Mouse (Mus musculus) effector memory CD4-positive, alpha-beta T cell, adult 5 months (primary cell): ENCODE data around the gene Stub1. TPM values are rescaled to one million over a fixed set of nuclear protein-coding genes. Genes with fewer than 3 reads are reported as not detected.

Experiments used
- polyA plus RNA-seq: library from polyadenylated mRNA; unstranded; fragments of 100-300 nt; shearing (Covaris generic); gene quantifications from one replicate; pipeline ENCODE4 v1.2.1, GENCODE M21; 2017

Gene Stub1
- polyA plus RNA-seq, result 126 TPM

GRCm38 (mm10) chr17:25833291-25833663, at the start of gene Stub1:
Stub1 (minus strand) TSS chr17:25833404.

GRCm38 (mm10) chr17:25880196-25880910, 47.1 kb upstream of the Stub1 start, which contains the start of gene Wfikkn1:
Wfikkn1 (minus strand) TSS chr17:25880858.

DNA sequence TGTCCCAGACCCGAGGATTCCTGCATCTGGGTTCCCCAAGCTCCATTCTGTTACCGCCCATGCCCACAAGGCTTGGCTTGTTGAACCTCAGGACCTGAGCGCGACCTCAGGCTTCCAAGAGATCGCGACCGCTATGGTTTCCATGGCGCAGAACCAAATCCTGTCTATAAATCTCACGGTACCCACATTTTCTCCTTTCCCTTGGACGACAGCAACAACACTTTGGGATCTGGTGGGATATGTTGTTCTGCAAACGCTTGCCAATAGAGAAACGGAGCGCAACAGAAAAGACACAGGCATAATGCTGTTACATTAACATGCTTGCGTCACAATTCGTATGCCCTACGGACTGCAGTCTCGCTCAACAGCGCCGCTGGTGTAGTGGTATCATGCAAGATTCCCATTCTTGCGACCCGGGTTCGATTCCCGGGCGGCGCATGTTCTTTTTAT, 41.5 kb upstream of the Stub1 start, which contains the start of gene Mettl26:
Gene Mettl26, plus strand, starts transcription at position 354 of the 450 bp plus-strand sequence.

GRCm38 (mm10) chr17:25868601-25869191, 35.5 kb upstream of the Stub1 start, which contains the start of gene Mcrip2:
Mcrip2 (minus strand) TSS chr17:25868764.

DNA sequence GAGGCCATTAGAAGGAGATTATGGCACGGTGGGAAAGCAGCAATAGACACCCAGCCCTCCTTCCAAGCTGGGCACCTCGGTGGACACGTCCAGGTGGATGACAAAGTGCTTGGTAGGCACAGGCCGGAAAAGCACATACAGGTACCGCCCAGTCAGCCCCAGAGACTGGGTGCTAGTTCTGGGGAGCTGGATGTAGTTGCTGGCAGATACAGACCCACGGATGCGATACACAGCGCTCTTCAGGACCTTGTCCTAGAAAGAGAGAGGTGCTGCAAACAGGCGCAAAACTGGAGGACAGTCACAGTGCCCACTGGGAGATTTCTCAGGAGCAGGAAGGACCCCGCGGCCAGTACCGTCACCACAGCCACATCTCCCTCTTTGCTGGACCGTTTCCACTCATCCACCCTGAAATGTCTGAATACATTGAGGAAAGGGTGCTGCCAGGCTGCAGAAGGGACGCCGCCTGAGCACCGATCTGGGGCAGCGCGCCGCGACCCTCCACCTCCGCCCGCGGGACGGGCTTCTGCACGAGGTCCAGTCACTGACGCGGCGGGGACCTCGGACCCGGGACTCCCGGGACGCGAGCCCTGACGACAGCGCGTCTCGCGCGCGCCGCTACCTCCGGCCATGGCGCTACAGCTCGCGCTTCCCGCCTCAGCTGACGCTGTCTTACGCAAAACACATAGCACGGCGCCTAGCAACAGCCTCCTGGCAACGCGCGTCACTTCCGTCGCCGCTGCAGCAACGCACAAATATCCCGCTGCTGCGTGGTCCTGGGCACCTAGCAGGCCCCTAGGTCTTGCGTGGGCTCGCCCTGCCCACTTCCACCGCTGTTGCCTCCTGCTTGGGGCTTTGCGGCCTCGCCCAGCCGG, 27.9 kb upstream of the Stub1 start, which contains the start of gene Wdr90:
Gene Wdr90, minus strand, starts transcription at position 670 of the 872 bp plus-strand sequence.

DNA sequence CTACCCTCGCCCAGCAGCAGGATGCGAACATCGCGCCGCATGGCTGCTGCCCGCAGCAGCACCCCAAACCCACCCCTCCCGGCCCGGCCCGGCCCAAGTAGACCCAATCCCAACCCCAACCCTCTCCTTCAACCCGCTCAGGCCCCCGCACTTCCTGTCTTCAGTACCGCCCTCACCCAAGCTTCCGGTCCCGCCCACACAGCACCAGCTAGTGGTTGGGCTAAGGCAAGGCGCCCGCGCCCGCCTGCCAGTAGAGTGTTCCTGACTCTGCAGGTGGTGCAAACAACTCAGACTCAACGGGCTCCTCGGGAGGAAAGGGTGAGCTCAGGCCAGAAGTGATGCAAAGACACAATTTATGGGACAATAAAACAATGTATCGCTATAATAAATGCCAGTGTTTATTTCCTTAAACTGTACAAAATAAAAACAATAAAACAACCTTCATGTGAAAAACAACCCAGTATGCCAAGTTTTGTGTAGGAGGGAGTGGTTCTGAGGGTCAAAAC, 11.2 kb upstream of the Stub1 start, which contains the start of gene Rhot2:
Gene Rhot2, minus strand, starts transcription at position 456 of the 506 bp plus-strand sequence.

DNA sequence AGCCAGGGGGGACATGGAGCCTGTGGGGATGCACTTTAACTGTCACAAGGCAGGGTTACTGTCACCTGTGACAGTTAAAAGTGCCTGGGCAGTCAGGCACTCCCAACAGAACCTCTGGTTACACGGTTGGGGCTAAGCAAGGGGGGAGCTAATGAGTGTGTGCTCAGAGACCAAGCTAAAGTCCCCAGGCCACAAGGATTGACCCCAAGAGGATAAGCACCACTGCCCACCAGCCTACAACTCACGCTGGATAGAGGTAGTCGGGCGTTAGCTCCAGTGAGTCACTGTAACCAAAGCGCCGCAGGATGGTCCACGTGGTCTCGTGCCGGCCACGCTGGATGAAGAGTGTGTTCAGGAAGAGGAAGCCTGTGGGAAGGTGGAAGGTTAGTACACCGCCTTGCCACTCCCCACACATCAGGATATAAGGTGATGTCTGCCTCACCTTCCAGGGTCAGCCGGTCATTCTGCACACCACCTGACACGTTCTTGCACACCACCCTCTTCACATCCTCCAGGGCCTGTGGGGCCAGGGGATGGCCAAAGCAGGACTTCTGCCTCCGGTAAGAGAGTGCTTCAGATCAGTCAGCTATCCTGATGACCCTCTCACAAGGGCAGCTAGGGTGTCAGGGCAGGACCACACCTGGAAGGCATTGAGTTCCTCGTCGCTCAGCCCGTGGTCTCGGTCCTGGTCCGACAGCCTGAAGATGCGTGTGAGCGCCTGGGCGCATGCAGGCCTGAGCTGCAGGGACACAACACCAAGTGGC, 8.1 kb upstream of the Stub1 start, which contains the start of gene Gm20683:
Gene Gm20683, minus strand, starts transcription at position 647 of the 764 bp plus-strand sequence.

DNA sequence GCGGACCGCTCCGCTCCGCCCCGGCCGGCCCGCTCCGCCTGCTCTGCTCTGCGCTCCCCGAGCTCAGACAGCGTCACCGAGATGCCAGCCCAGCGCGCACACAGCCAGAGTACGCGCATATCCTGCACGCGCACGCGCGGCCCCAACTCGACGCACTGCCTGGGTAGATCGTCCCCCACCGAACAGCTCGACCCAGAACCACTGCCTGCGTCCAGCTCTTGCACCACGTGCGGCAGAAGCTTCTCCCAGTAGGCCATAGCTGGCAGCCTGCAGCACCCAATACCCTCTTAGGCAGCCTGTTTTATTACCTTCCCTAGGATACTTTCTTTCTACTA, 3.8 kb upstream of the Stub1 start, which contains the start of gene Rhbdl1:
Gene Rhbdl1, minus strand, starts transcription at position 220 of the 335 bp plus-strand sequence.

DNA sequence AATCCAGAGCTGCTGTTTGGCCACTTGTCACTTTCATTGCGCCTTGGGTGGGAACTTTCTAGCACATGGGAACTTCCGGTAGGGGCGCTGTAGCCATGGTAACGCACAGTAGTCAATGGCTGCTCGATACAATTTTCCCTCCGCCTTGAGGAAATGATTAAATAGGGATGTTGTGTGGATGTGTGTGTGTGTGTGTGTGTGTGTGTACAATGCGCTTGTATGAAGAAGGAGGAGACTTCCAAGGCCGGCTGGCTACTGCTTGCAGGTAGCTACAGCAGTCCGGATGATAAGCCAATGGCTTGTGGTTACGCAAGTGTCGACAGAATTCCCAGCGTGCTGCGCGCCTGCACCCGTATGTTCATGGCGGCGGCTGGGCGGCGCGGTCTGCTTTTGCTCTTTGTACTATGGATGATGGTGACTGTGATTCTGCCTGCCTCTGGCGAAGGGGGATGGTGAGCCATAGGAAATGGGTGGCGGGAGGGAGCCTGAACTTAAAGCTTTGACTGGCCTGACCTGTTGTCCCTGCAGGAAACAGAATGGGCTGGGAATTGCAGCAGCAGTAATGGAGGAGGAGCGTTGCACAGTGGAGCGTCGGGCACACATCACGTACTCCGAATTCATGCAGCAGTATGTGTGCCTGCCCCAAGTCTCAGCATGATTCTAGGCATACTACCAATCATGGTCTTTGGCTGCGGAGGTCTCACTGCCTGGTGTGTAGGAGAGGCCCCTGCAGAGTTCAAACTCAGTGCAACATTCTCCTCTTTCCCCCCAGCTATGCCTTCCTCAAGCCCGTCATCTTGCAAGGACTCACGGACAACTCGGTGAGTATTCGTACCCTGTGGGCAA, 4.3 kb downstream of the Stub1 start, which contains the start of gene Jmjd8:
Gene Jmjd8, plus strand, starts transcription at position 156 of the 846 bp plus-strand sequence.

GRCm38 (mm10) chr17:25823452-25823851, 9.8 kb downstream of the Stub1 start, which contains the start of gene Wdr24:
Wdr24 (plus strand) TSS chr17:25823627.

GRCm38 (mm10) chr17:25808789-25809605, 24.2 kb downstream of the Stub1 start, which contains the start of gene Fbxl16:
Fbxl16 (plus strand) TSS chr17:25809085.

GRCm38 (mm10) chr17:25796951-25797369, 36.2 kb downstream of the Stub1 start, which contains the start of gene Metrn:
Metrn (minus strand) TSS chr17:25797136.

GRCm38 (mm10) chr17:25795609-25796092, 37.6 kb downstream of the Stub1 start, which contains the start of gene AC134908.4:
AC134908.4 (minus strand) TSS chr17:25795659.

DNA sequence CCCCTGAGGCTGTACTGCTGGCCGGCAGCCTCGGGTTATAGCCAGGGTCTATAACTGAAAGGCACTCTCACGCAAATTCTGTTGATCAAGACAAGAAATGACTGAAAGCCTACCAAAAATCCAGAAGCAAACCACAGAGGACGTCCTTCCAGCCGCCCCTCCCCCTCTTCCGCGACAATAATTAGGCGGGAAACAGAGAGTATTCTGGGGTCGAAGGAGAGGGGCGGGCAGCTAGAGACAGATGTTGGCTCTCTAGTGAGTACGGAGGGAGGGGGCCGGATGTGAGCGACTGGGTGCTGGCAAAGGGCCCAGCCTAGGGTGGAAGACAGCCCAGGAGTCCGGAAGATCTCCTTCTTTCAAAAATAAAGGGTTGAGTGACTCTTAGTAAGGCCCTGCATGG, 40.6 kb downstream of the Stub1 start, which contains the start of gene Fam173a:
Gene Fam173a, minus strand, starts transcription at position 287 of the 400 bp plus-strand sequence.

DNA sequence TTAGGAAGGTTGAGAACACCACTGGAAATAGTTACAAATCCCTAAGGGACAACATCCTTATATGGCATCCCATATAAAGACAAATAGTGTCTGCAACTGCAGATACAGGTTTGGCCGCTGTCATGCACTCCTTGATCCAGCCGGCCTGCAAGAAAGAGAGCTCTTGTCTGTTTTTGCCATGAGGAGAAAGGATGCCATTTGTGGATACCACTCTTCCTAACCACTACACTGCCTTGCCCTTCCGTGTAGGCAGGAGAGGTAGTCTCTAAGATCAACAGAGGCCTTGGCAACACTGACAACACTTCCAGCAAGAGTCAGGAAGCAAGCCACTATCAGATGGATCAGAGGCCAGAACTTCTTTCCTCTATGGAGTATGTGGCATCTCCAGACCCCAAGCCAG, 46.9 kb downstream of the Stub1 start, which contains the start of gene Ccdc78:
Gene Ccdc78, plus strand, starts transcription at position 301 of the 400 bp plus-strand sequence.

GRCm38 (mm10) chr17:25785281-25785745, 47.9 kb downstream of the Stub1 start, which contains the start of gene Haghl:
Haghl (minus strand) TSS chr17:25785673.

